Mouse (Mus musculus) E14TG2a.4 (cell line): ENCODE measurements around the gene Pcca.
"Not testable (repeated sequence)": the region's sequence is repeated elsewhere in the genome, so short reads cannot be mapped to it uniquely, and the experiment has no call there.

ENCODE experiments used
- CTCF ChIP-seq: conservative IDR thresholded peaks from 2 replicates; pipeline ENCODE4 v1.5.1; 2014; ENCODE audit warnings: low read length
- NANOG ChIP-seq: IDR thresholded peaks from 2 replicates; pipeline ENCODE4 v1.6.1; 2014; ENCODE audit warnings: borderline replicate concordance, low read length, mixed read lengths
- POU5F1 ChIP-seq: IDR thresholded peaks from 2 replicates; pipeline ENCODE4 v1.6.1; 2014; ENCODE audit warnings: low read length, borderline replicate concordance

GRCm38 (mm10) chr14:122560893-122561452 lies 26.8 kb downstream of the Pcca start:
- TF ChIP-seq CTCF, POU5F1, NANOG: not testable (repeated sequence)
